Mouse (Mus musculus): ENCODE data around the gene Ston2. TPM values are rescaled to one million over a fixed set of nuclear protein-coding genes. Genes with fewer than 3 reads are reported as not detected.

Ston2 gene
- polyA plus RNA-seq, 1 experiment from 2014 or later, result 13.7 TPM

- H3K27ac ChIP-seq (ENCODE audit: low read depth, low read length), result no peak overlapping the region
- no peak overlapping the region for H3K9ac ChIP-seq (ENCODE audit: low read length)
- WGBS, result 55% methylated on average over 14 of the region's 14 CpGs
- no peaks in the 10 kb centered on the region for H3K9me3 ChIP-seq (ENCODE audit: control insufficient read depth, low read length)
- H3K4me2 ChIP-seq (ENCODE audit: low read depth, low read length, severe bottlenecking), result no peak overlapping the region
- DNase-seq (ENCODE audit: low spot score), result peak; percentile 53
- H3K4me3 ChIP-seq (ENCODE audit: low read depth, low read length), result no peak overlapping the region
- H3K36me3 ChIP-seq (ENCODE audit: control insufficient read depth, insufficient read depth, low read length), result no peaks in the 10 kb centered on the region
- ATAC-seq (replicated peaks; ENCODE audit: low FRiP score), result peak; percentile 74
- no peaks in the 10 kb centered on the region for H3K27me3 ChIP-seq (ENCODE audit: control insufficient read depth, insufficient read depth, low read length)
- H3K4me1 ChIP-seq (replicated peaks; ENCODE audit: control insufficient read depth, insufficient read depth, low read length), result peaks cover 6% of the 10 kb centered on the region; the same call in 1 of the 2 replicates
Observed at GRCm38 (mm10) chr12:91766338-91767107, 21.7 kb downstream of the Ston2 start.

DNA sequence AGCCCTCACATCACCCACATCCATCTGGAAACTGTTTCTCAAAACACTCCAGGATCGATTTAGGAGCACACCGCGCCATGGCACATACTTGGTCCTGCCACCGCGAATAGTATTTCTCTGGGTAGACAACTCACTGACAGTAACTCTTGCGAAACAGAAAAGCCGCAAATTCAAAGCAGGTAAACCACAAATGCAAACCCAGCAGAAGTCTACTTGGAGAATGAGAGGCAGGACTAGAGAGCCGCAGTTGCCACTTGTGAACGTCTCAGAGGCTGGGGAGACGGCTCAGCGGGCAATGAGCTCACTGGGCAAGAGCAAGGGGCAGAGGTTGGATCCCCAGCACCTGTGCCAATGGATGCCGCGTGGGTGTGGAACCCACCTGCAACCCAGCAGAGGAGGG lies 22.7 kb downstream of the Ston2 start:
- no peak for DNase-seq (ENCODE audit: low spot score)
- Histone ChIP-seq H3K27ac (ENCODE audit: low read depth, low read length) (no peak overlapping the region), H3K9me3 (ENCODE audit: control insufficient read depth, low read length) (no peaks in the 10 kb centered on the region), H3K4me2 (ENCODE audit: low read depth, low read length, severe bottlenecking) (no peak overlapping the region), H3K36me3 (ENCODE audit: control insufficient read depth, insufficient read depth, low read length) (no peaks in the 10 kb centered on the region), H3K9ac (ENCODE audit: low read length) (no peak overlapping the region), H3K4me3 (ENCODE audit: low read depth, low read length) (no peak overlapping the region), H3K4me1 (replicated peaks; ENCODE audit: control insufficient read depth, insufficient read depth, low read length) (peaks cover 6% of the 10 kb centered on the region; the same call in 1 of the 2 replicates), H3K27me3 (ENCODE audit: control insufficient read depth, insufficient read depth, low read length) (no peaks in the 10 kb centered on the region)
- 77% methylated on average over 13 of the region's 13 CpGs for WGBS
- ATAC-seq (replicated peaks; ENCODE audit: low FRiP score), result no peak

- Histone ChIP-seq H3K9ac (ENCODE audit: low read length) (no peak overlapping the region), H3K36me3 (ENCODE audit: control insufficient read depth, insufficient read depth, low read length) (no peaks in the 10 kb centered on the region), H3K4me2 (ENCODE audit: low read depth, low read length, severe bottlenecking) (no peak overlapping the region), H3K27ac (ENCODE audit: low read depth, low read length) (no peak overlapping the region), H3K9me3 (ENCODE audit: control insufficient read depth, low read length) (no peaks in the 10 kb centered on the region), H3K4me3 (ENCODE audit: low read depth, low read length) (no peak overlapping the region), H3K4me1 (replicated peaks; ENCODE audit: control insufficient read depth, insufficient read depth, low read length) (peaks cover 6% of the 10 kb centered on the region; the same call in 1 of the 2 replicates), H3K27me3 (ENCODE audit: control insufficient read depth, insufficient read depth, low read length) (no peaks in the 10 kb centered on the region)
- ATAC-seq (replicated peaks; ENCODE audit: low FRiP score) (no peak), DNase-seq (ENCODE audit: low spot score) (no peak)
- 8% methylated on average over 2 of the region's 2 CpGs for WGBS
Observed at GRCm38 (mm10) chr12:91765054-91765453, 23.1 kb downstream of the Ston2 start.

- WGBS, result 68% methylated on average over 2 of the region's 2 CpGs
- H3K9me3 ChIP-seq (ENCODE audit: control insufficient read depth, low read length), result no peaks in the 10 kb centered on the region
- no peak overlapping the region for H3K27ac ChIP-seq (ENCODE audit: low read depth, low read length)
- ATAC-seq (replicated peaks; ENCODE audit: low FRiP score) (no peak), DNase-seq (ENCODE audit: low spot score) (no peak)
- H3K4me1 ChIP-seq (replicated peaks; ENCODE audit: control insufficient read depth, insufficient read depth, low read length), result peaks cover 6% of the 10 kb centered on the region; the same call in 1 of the 2 replicates
- no peaks in the 10 kb centered on the region for H3K36me3 ChIP-seq (ENCODE audit: control insufficient read depth, insufficient read depth, low read length)
- no peak overlapping the region for H3K9ac ChIP-seq (ENCODE audit: low read length)
- H3K4me3 ChIP-seq (ENCODE audit: low read depth, low read length), result no peak overlapping the region
- no peaks in the 10 kb centered on the region for H3K27me3 ChIP-seq (ENCODE audit: control insufficient read depth, insufficient read depth, low read length)
- H3K4me2 ChIP-seq (ENCODE audit: low read depth, low read length, severe bottlenecking), result no peak overlapping the region
Observed at GRCm38 (mm10) chr12:91764471-91764870, 23.7 kb downstream of the Ston2 start.

DNA sequence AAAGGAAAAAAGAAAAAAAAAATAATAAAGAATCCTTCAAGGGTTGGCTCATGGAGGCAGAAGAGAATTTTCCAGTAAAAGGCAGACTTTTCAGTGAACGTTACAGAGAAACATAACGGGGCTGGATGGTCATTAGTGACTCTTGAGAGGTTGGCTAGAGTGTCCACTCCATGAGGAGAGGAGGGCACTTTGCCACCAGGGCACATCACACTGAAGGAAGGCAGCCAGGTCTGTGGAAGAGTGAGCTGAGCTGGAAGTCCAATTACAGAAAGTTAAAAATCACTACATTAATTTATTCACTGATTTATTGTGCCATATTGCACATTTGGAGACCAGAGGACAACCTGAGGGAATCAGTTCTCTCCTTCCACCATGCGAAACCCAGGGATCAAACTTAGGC lies 28.4 kb downstream of the Ston2 start:
- DNase-seq (ENCODE audit: low spot score), result no peak
- H3K9me3 ChIP-seq (ENCODE audit: control insufficient read depth, low read length), result no peaks in the 10 kb centered on the region
- WGBS, result 88% methylated on average over 3 of the region's 3 CpGs

DNA sequence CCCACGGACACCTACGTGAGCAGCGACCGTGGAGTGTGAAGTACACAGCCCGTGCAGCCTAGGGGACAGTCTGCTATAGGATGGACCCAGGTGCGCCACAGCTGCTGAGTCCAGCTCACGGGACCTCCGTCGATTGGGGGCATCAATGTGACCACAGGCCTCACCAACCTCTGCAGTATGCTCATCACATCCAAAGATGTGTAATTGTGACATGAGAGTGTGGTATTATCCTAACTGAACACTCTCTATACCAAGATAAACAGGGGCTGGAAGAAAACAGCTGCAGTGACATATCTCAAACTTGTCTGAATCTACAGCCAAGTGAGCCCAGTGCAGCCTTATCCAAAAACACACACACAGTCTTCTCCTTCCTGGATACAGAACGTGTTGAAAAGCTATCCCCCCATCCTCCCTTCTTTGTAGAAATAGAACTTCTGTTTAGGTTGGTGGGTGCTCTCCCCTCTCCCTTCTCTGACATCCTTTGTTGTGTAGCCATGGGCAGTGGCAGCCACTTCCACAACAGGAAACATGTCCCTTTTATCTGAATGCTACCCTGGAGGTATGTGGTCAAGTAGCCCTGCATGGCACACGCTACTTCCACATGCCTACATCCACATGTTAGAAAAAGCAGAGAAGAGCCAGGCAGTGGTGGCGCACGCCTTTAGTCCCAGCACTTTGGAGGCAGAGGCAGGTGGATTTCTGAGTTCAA lies 30.2 kb downstream of the Ston2 start:
- no peak overlapping the region for H3K4me2 ChIP-seq (ENCODE audit: low read depth, low read length, severe bottlenecking)
- no peaks in the 10 kb centered on the region for H3K27me3 ChIP-seq (ENCODE audit: control insufficient read depth, insufficient read depth, low read length)
- no peaks in the 10 kb centered on the region for H3K36me3 ChIP-seq (ENCODE audit: control insufficient read depth, insufficient read depth, low read length)
- ATAC-seq (replicated peaks; ENCODE audit: low FRiP score), result no peak
- no peak overlapping the region for H3K9ac ChIP-seq (ENCODE audit: low read length)
- no peak overlapping the region for H3K4me3 ChIP-seq (ENCODE audit: low read depth, low read length)
- peak; percentile 50 for DNase-seq (ENCODE audit: low spot score)
- 90% methylated on average over 13 of the region's 13 CpGs for WGBS
- H3K9me3 ChIP-seq (ENCODE audit: control insufficient read depth, low read length), result no peaks in the 10 kb centered on the region
- H3K27ac ChIP-seq (ENCODE audit: low read depth, low read length), result no peak overlapping the region
- no peaks in the 10 kb centered on the region for H3K4me1 ChIP-seq (replicated peaks; ENCODE audit: control insufficient read depth, insufficient read depth, low read length)

More for the DNA sequence above, 28.4 kb downstream of the Ston2 start:
- no peak overlapping the region for H3K27ac ChIP-seq (ENCODE audit: low read depth, low read length)
- no peak for ATAC-seq (replicated peaks; ENCODE audit: low FRiP score)
- H3K4me2 ChIP-seq (ENCODE audit: low read depth, low read length, severe bottlenecking), result no peak overlapping the region
- H3K4me3 ChIP-seq (ENCODE audit: low read depth, low read length), result no peak overlapping the region
- H3K4me1 ChIP-seq (replicated peaks; ENCODE audit: control insufficient read depth, insufficient read depth, low read length), result no peaks in the 10 kb centered on the region
- H3K9ac ChIP-seq (ENCODE audit: low read length), result no peak overlapping the region
- H3K27me3 ChIP-seq (ENCODE audit: control insufficient read depth, insufficient read depth, low read length), result no peaks in the 10 kb centered on the region
- H3K36me3 ChIP-seq (ENCODE audit: control insufficient read depth, insufficient read depth, low read length), result no peaks in the 10 kb centered on the region

GRCm38 (mm10) chr12:91756562-91757166 lies 31.5 kb downstream of the Ston2 start:
- no peaks in the 10 kb centered on the region for H3K9me3 ChIP-seq (ENCODE audit: control insufficient read depth, low read length)
- H3K9ac ChIP-seq (ENCODE audit: low read length), result no peak overlapping the region
- no peak for DNase-seq (ENCODE audit: low spot score)
- no peaks in the 10 kb centered on the region for H3K36me3 ChIP-seq (ENCODE audit: control insufficient read depth, insufficient read depth, low read length)
- no peak overlapping the region for H3K27ac ChIP-seq (ENCODE audit: low read depth, low read length)
- H3K27me3 ChIP-seq (ENCODE audit: control insufficient read depth, insufficient read depth, low read length), result no peaks in the 10 kb centered on the region
- no peaks in the 10 kb centered on the region for H3K4me1 ChIP-seq (replicated peaks; ENCODE audit: control insufficient read depth, insufficient read depth, low read length)
- H3K4me2 ChIP-seq (ENCODE audit: low read depth, low read length, severe bottlenecking), result no peak overlapping the region
- 0 out of 2 replicates have a peak, but pooled peaks have one; percentile 27 for ATAC-seq (replicated peaks; ENCODE audit: low FRiP score)
- H3K4me3 ChIP-seq (ENCODE audit: low read depth, low read length), result no peak overlapping the region
- 70% methylated on average over 5 of the region's 5 CpGs for WGBS

DNA sequence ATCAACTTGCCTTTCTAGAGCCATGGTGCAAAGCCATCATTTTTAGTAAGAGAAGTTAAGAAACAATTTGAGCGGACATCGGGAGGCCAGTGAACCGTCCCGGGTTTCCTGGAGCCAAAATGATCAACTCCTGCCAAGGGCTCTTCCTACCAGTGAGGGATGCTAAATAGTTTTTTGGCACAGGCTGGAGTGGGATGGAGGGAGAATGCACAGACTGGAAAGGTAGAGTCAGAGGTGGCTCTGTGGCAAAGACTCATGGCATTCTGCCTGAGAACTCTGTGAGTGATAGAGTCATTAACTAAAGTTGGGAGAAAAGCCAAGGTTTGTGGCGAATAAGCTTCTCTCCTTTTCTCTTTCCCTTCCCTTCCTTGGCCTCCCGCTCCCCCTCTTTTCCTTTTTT lies 33.6 kb downstream of the Ston2 start:
- no peak for ATAC-seq (replicated peaks; ENCODE audit: low FRiP score)
- Histone ChIP-seq H3K4me3 (ENCODE audit: low read depth, low read length) (no peak overlapping the region), H3K27me3 (ENCODE audit: control insufficient read depth, insufficient read depth, low read length) (no peaks in the 10 kb centered on the region), H3K27ac (ENCODE audit: low read depth, low read length) (no peak overlapping the region), H3K36me3 (ENCODE audit: control insufficient read depth, insufficient read depth, low read length) (no peaks in the 10 kb centered on the region), H3K9ac (ENCODE audit: low read length) (no peak overlapping the region), H3K4me1 (replicated peaks; ENCODE audit: control insufficient read depth, insufficient read depth, low read length) (no peaks in the 10 kb centered on the region), H3K4me2 (ENCODE audit: low read depth, low read length, severe bottlenecking) (no peak overlapping the region), H3K9me3 (ENCODE audit: control insufficient read depth, low read length) (no peaks in the 10 kb centered on the region)
- peak; percentile 15 for DNase-seq (ENCODE audit: low spot score)
- WGBS, result 90% methylated on average over 6 of the region's 6 CpGs
